Mouse (Mus musculus): Measurements from ENCODE around the gene Gsn.

Gsn gene

GRCm38 (mm10) chr2:35325930-35326329, 69.8 kb downstream of the Gsn start:
- no peak for DNase-seq (ENCODE audit: low spot score in 2 of 2)

GRCm38 (mm10) chr2:35326931-35327330, 70.8 kb downstream of the Gsn start:
- no peak for DNase-seq (ENCODE audit: low spot score in 2 of 2)

GRCm38 (mm10) chr2:35327583-35327982, 71.4 kb downstream of the Gsn start:
- no peak for DNase-seq (ENCODE audit: low spot score in 2 of 2)

- no peak for DNase-seq (ENCODE audit: low spot score in 2 of 2)
These were observed 72.0 kb downstream of the Gsn start for GRCm38 (mm10) chr2:35328064-35328792.

- DNase-seq (ENCODE audit: low spot score in 2 of 2) = no peak
These were observed 72.9 kb downstream of the Gsn start for GRCm38 (mm10) chr2:35329061-35329460.

GRCm38 (mm10) chr2:35331205-35331604, 75.0 kb downstream of the Gsn start:
- no peak for DNase-seq (ENCODE audit: low spot score in 2 of 2)

GRCm38 (mm10) chr2:35333670-35334069, 77.5 kb downstream of the Gsn start:
- no peak for DNase-seq (ENCODE audit: low spot score in 2 of 2)

GRCm38 (mm10) chr2:35335620-35336019, 79.4 kb downstream of the Gsn start:
- no peak for DNase-seq (ENCODE audit: low spot score in 2 of 2)

- DNase-seq (ENCODE audit: low spot score in 2 of 2) = peak; percentile 99 to 100
These were observed 80.5 kb downstream of the Gsn start, which contains the start of gene Stom for GRCm38 (mm10) chr2:35336388-35337280. TSS of gene Stom (minus strand) at chr2:35336976.

- no peak for DNase-seq (ENCODE audit: low spot score in 2 of 2)
These were observed 81.2 kb downstream of the Gsn start for GRCm38 (mm10) chr2:35337419-35337818.

GRCm38 (mm10) chr2:35338036-35338435, 81.9 kb downstream of the Gsn start:
- no peak for DNase-seq (ENCODE audit: low spot score in 2 of 2)

GRCm38 (mm10) chr2:35338707-35339106, 82.5 kb downstream of the Gsn start:
- no peak for DNase-seq (ENCODE audit: low spot score in 2 of 2)

- DNase-seq (ENCODE audit: low spot score in 2 of 2) = no peak
These were observed 86.4 kb downstream of the Gsn start for GRCm38 (mm10) chr2:35342605-35343004.

- DNase-seq (ENCODE audit: low spot score in 2 of 2) = no peak
These were observed 89.8 kb downstream of the Gsn start for GRCm38 (mm10) chr2:35345984-35346383.

GRCm38 (mm10) chr2:35349184-35349583, 93.0 kb downstream of the Gsn start:
- no peak for DNase-seq (ENCODE audit: low spot score in 2 of 2)

All from cerebellum, postnatal 4 days (tissue).